Mouse (Mus musculus) hindbrain, embryonic 14.5 days (tissue): ENCODE measurements around the gene Ccdc138. TPM values are rescaled to one million over a fixed set of nuclear protein-coding genes. Genes with fewer than 3 reads are reported as not detected.

Source experiments
- ATAC-seq: fragments of 200-750 bp; cut with Nextera tagmentation; 2 replicates; pipeline ENCODE4 v1.8.0; 2017; ENCODE audit warnings: moderate number of reproducible peaks, mild to moderate bottlenecking, moderate TSS enrichment, moderate library complexity; ENCODE audit not compliant: low FRiP score
- DNase-seq: peaks from one replicate; pipeline ENCODE4 v3.0.0-alpha.2; 2015; ENCODE audit warnings: low spot score
- H3K27ac ChIP-seq: fragments of 300-500 bp; sonication (generic); 2 replicates; pipeline ENCODE4 v1.5.1; 2014; ENCODE audit warnings: mild to moderate bottlenecking, moderate library complexity
- H3K27me3 ChIP-seq: fragments of 300-500 bp; sonication (generic); 2 replicates; pipeline ENCODE4 v1.6.1; 2014; ENCODE audit warnings: mild to moderate bottlenecking, low read length, mixed read lengths; ENCODE audit not compliant: control insufficient read depth, insufficient read depth
- H3K36me3 ChIP-seq: fragments of 300-500 bp; sonication (generic); replicated peaks from 2 replicates; pipeline ENCODE4 v1.6.1; 2014; ENCODE audit not compliant: control insufficient read depth, insufficient read depth
- H3K4me1 ChIP-seq: fragments of 300-500 bp; sonication (generic); replicated peaks from 2 replicates; pipeline ENCODE4 v1.6.1; 2014; ENCODE audit warnings: antibody characterized with exemption, low read length, mixed read lengths; ENCODE audit not compliant: control insufficient read depth, insufficient read depth
- H3K4me2 ChIP-seq: fragments of 300-500 bp; sonication (generic); replicated peaks from 2 replicates; pipeline ENCODE4 v1.6.1; 2014; ENCODE audit warnings: mild to moderate bottlenecking, moderate library complexity
- H3K4me3 ChIP-seq: fragments of 300-500 bp; sonication (generic); replicated peaks from 2 replicates; pipeline ENCODE4 v1.5.1; 2014; ENCODE audit warnings: mild to moderate bottlenecking, low read length
- H3K9ac ChIP-seq: fragments of 300-500 bp; sonication (generic); 2 replicates; pipeline ENCODE4 v1.6.1; 2014
- H3K9me3 ChIP-seq: fragments of 300-500 bp; sonication (generic); 2 replicates; pipeline ENCODE4 v1.6.1; 2016; ENCODE audit warnings: low read length; ENCODE audit not compliant: control insufficient read depth
- WGBS: fragments of 180-500 bp; shearing (Covaris S2); extraction: QIAGEN DNeasy Blood & Tissue Kit; methylation state at CpG from one replicate; pipeline ENCODE4 v1.1.7; 2014; 5-methylcytosine and 5-hydroxymethylcytosine counted together
- polyA plus RNA-seq: library from polyadenylated mRNA; unstranded; fragments of >200 nt; fragmentation: Nextera tagmentation; extraction: Ambion mirVana; gene quantifications from 2 replicates; pipeline ENCODE4 v1.2.1, GENCODE M21; 2014

The Ccdc138 gene
- polyA plus RNA-seq, 1 experiment from 2014 or later, result 7.7 TPM

GRCm38 (mm10) chr10:58601431-58601901, 103.7 kb downstream of the Ccdc138 start:
- Histone ChIP-seq H3K4me2 (no peak overlapping the region), H3K4me1 (peaks cover 16% of the 10 kb centered on the region; the same call in 1 of the 2 replicates), H3K4me3 (no peak overlapping the region), H3K9ac (no peak overlapping the region), H3K9me3 (no peaks in the 10 kb centered on the region), H3K27ac (peak overlapping the region; percentile 77), H3K36me3 (no peaks in the 10 kb centered on the region), H3K27me3 (no peaks in the 10 kb centered on the region)
- DNase-seq, result peak; percentile 63
- ATAC-seq, result peak; percentile 70; the same call in 1 of the 2 replicates
- WGBS, result 24% methylated on average over 6 of the region's 6 CpGs

- peaks cover 16% of the 10 kb centered on the region; the same call in 1 of the 2 replicates for H3K4me1 ChIP-seq
- H3K9me3 ChIP-seq, result no peaks in the 10 kb centered on the region
- H3K9ac ChIP-seq, result no peak overlapping the region
- no peaks in the 10 kb centered on the region for H3K27me3 ChIP-seq
- 76% methylated on average over 7 of the region's 7 CpGs for WGBS
- ATAC-seq (no peak), DNase-seq (no peak)
- H3K27ac ChIP-seq, result peak overlapping the region; percentile 77
- H3K4me3 ChIP-seq, result no peak overlapping the region
- H3K4me2 ChIP-seq, result no peak overlapping the region
- no peaks in the 10 kb centered on the region for H3K36me3 ChIP-seq
Measured at GRCm38 (mm10) chr10:58601946-58602345, 104.2 kb downstream of the Ccdc138 start.

GRCm38 (mm10) chr10:58604779-58605178, 107.0 kb downstream of the Ccdc138 start:
- DNase-seq, result peak; percentile 33
- Histone ChIP-seq H3K4me2 (no peak overlapping the region), H3K27ac (no peak overlapping the region), H3K9ac (no peak overlapping the region), H3K4me1 (peaks cover 16% of the 10 kb centered on the region; the same call in 1 of the 2 replicates), H3K9me3 (no peaks in the 10 kb centered on the region), H3K27me3 (no peaks in the 10 kb centered on the region), H3K36me3 (no peaks in the 10 kb centered on the region), H3K4me3 (no peak overlapping the region)
- ATAC-seq, result no peak
- WGBS, result 72% methylated on average over 2 of the region's 2 CpGs

- H3K4me2 ChIP-seq, result no peak overlapping the region
- WGBS, result 80% methylated on average over 3 of the region's 3 CpGs
- H3K36me3 ChIP-seq, result no peaks in the 10 kb centered on the region
- DNase-seq (no peak), ATAC-seq (no peak)
- peaks cover 6% of the 10 kb centered on the region; the same call in 1 of the 2 replicates for H3K4me1 ChIP-seq
- no peaks in the 10 kb centered on the region for H3K9me3 ChIP-seq
- no peak overlapping the region for H3K27ac ChIP-seq
- H3K9ac ChIP-seq, result no peak overlapping the region
- no peaks in the 10 kb centered on the region for H3K27me3 ChIP-seq
- no peak overlapping the region for H3K4me3 ChIP-seq
Measured at GRCm38 (mm10) chr10:58606356-58606755, 108.6 kb downstream of the Ccdc138 start.

GRCm38 (mm10) chr10:58608858-58609257, 111.1 kb downstream of the Ccdc138 start:
- WGBS, result 73% methylated on average over 3 of the region's 3 CpGs
- Histone ChIP-seq H3K4me3 (no peak overlapping the region), H3K4me1 (no peaks in the 10 kb centered on the region), H3K9me3 (no peaks in the 10 kb centered on the region), H3K4me2 (no peak overlapping the region), H3K9ac (no peak overlapping the region), H3K27me3 (no peaks in the 10 kb centered on the region), H3K36me3 (no peaks in the 10 kb centered on the region), H3K27ac (no peak overlapping the region)
- DNase-seq (no peak), ATAC-seq (no peak)

GRCm38 (mm10) chr10:58610484-58611261, 112.9 kb downstream of the Ccdc138 start:
- H3K27me3 ChIP-seq, result no peaks in the 10 kb centered on the region
- no peaks in the 10 kb centered on the region for H3K9me3 ChIP-seq
- no peak overlapping the region for H3K4me3 ChIP-seq
- DNase-seq, result no peak
- no peak for ATAC-seq
- H3K27ac ChIP-seq, result no peak overlapping the region
- WGBS, result 90% methylated on average over 7 of the region's 7 CpGs
- H3K36me3 ChIP-seq, result no peaks in the 10 kb centered on the region
- H3K9ac ChIP-seq, result no peak overlapping the region
- no peak overlapping the region for H3K4me2 ChIP-seq
- H3K4me1 ChIP-seq, result no peaks in the 10 kb centered on the region

GRCm38 (mm10) chr10:58614601-58615000, 116.9 kb downstream of the Ccdc138 start:
- no peak for ATAC-seq
- no peak for DNase-seq
- H3K9ac ChIP-seq, result no peak overlapping the region
- 95% methylated on average over 6 of the region's 6 CpGs for WGBS
- H3K4me2 ChIP-seq, result no peak overlapping the region
- peaks cover 11% of the 10 kb centered on the region for H3K4me1 ChIP-seq
- no peaks in the 10 kb centered on the region for H3K9me3 ChIP-seq
- H3K36me3 ChIP-seq, result no peaks in the 10 kb centered on the region
- H3K27me3 ChIP-seq, result no peaks in the 10 kb centered on the region
- H3K4me3 ChIP-seq, result no peak overlapping the region
- H3K27ac ChIP-seq, result no peak overlapping the region

- Histone ChIP-seq H3K4me1 (peaks cover 11% of the 10 kb centered on the region), H3K36me3 (no peaks in the 10 kb centered on the region), H3K9ac (no peak overlapping the region), H3K4me2 (no peak overlapping the region), H3K27ac (no peak overlapping the region), H3K4me3 (no peak overlapping the region), H3K9me3 (no peaks in the 10 kb centered on the region), H3K27me3 (no peaks in the 10 kb centered on the region)
- DNase-seq, result no peak
- WGBS, result 88% methylated on average over 5 of the region's 5 CpGs
- no peak for ATAC-seq
Measured at GRCm38 (mm10) chr10:58616565-58616964, 118.8 kb downstream of the Ccdc138 start.

- H3K9me3 ChIP-seq, result no peaks in the 10 kb centered on the region
- H3K4me3 ChIP-seq, result no peak overlapping the region
- H3K27me3 ChIP-seq, result no peaks in the 10 kb centered on the region
- WGBS, result 87% methylated on average over 17 of the region's 17 CpGs
- no peak overlapping the region for H3K9ac ChIP-seq
- H3K27ac ChIP-seq, result no peak overlapping the region
- H3K4me2 ChIP-seq, result no peak overlapping the region
- H3K36me3 ChIP-seq, result no peaks in the 10 kb centered on the region
- peaks cover 11% of the 10 kb centered on the region for H3K4me1 ChIP-seq
- DNase-seq (no peak), ATAC-seq (no peak; the same call in 1 of the 2 replicates)
Measured at GRCm38 (mm10) chr10:58618501-58619216, 120.9 kb downstream of the Ccdc138 start.
